Mouse (Mus musculus) testis, adult 2 months (tissue): ENCODE measurements at regions not wholly inside any gene's neighbourhood (a gene's known extent, or its start where the extent isn't known, plus 50 kb on each side); places are given as distances from the start of the nearest gene placed in this dataset.
"Not testable (repeated sequence)": the region's sequence is repeated elsewhere in the genome, so short reads cannot be mapped to it uniquely, and the experiment has no call there.

Experiments used
- H3K27ac ChIP-seq: fragments of 200-500 bp; 2 replicates; pipeline ENCODE4 v1.5.1; 2012; ENCODE audit warnings: low read depth, low read length; ENCODE audit not compliant: control insufficient read depth, insufficient read depth
- H3K27me3 ChIP-seq: fragments of 200-500 bp; 2 replicates; pipeline ENCODE4 v1.6.1; 2012; ENCODE audit warnings: mild to moderate bottlenecking, low read length, moderate library complexity; ENCODE audit not compliant: control insufficient read depth, insufficient read depth
- H3K36me3 ChIP-seq: fragments of 200-500 bp; 2 replicates; pipeline ENCODE4 v1.6.1; 2012; ENCODE audit warnings: mild to moderate bottlenecking, low read length; ENCODE audit not compliant: control insufficient read depth, insufficient read depth
- H3K4me1 ChIP-seq: fragments of 200-500 bp; 2 replicates; pipeline ENCODE4 v1.6.1; 2012; ENCODE audit warnings: low read length; ENCODE audit not compliant: control insufficient read depth, insufficient read depth
- H3K4me3 ChIP-seq: fragments of 200-500 bp; 2 replicates; pipeline ENCODE4 v1.5.1; 2012; ENCODE audit warnings: low read depth, mild to moderate bottlenecking, low read length, moderate library complexity, mixed read lengths; ENCODE audit not compliant: control insufficient read depth
- CTCF ChIP-seq: fragments of 200-500 bp; IDR thresholded peaks from 2 replicates; pipeline ENCODE4 v1.5.1; 2012; ENCODE audit warnings: low read depth, mild to moderate bottlenecking, inconsistent platforms, low read length, moderate library complexity; ENCODE audit not compliant: control insufficient read depth, insufficient read depth, insufficient replicate concordance
- POLR2A ChIP-seq: fragments of 200-500 bp; IDR thresholded peaks from 2 replicates; pipeline ENCODE4 v1.6.1; 2012; ENCODE audit warnings: low read depth, mild to moderate bottlenecking, inconsistent platforms, low read length, moderate library complexity; ENCODE audit not compliant: control insufficient read depth

DNA sequence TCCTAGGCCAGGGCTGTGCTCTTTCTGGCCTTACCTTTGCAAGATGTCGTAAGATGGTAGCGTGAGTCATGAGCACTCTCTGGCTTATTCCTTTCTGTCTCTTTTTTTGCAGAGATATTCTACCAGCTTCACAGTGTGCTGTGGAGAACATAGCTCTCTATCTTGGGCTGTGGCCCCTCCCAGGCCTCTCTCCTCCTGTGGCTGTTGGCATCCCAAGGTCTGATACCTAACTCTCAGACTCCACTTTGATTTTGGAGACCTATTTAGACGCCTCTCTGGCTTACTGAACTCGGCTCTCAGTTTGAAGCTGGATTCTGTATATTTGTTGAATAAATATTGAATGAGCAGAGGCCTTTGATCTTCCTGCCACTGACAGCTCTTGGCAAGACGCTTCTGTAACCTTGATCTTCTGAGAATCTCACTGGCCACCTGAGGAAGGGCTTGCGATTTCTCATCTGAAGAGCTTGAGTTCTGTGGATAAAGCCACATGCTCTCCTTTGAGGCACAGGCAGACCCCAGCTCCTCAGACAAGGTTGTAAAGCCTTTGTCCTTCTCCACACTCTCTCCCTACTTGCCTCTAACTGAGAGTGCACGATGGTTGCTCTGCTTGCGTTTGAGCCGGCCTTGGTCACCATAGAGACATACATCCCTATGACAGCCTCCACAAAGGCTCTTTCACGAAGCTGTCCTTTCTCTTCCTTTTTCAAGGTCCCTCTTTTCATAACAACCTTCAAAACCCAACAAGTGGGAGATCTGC lies 323.7 kb downstream of the Eipr1 start:
- Histone ChIP-seq H3K27me3 (no peaks in the 10 kb centered on the region), H3K36me3 (no peaks in the 10 kb centered on the region), H3K27ac (no peak overlapping the region), H3K4me1 (no peaks in the 10 kb centered on the region), H3K4me3 (no peak overlapping the region)
- TF ChIP-seq CTCF (no peak), POLR2A (no peak)

- TF ChIP-seq CTCF (no peak), POLR2A (no peak)
Measured at GRCm38 (mm10) chr12:29076606-29077005, 325.0 kb downstream of the Eipr1 start.

DNA sequence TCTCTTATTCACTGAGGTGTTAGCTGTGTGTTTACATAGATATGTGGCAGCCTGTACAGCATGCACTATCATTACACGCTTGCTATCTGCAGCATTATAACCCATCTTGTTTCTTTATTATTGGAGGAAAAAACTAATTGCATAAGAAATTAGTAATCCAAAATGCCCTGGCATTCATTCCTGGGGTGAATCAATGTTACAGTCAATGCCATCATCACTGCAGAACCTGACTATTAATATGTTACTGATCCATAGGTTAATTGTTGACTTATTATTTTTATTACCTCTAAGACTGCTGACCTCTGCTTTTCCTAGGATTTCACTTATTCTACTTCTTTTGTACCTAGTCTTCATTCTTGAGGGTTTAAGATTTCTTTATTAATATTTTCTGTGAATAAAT lies 327.4 kb downstream of the Eipr1 start:
- no peak for TF ChIP-seq CTCF
- no peak for TF ChIP-seq POLR2A
- no peaks in the 10 kb centered on the region for H3K4me1 ChIP-seq
- no peak overlapping the region for H3K27ac ChIP-seq
- H3K4me3 ChIP-seq: no peak overlapping the region
- no peaks in the 10 kb centered on the region for H3K27me3 ChIP-seq
- no peaks in the 10 kb centered on the region for H3K36me3 ChIP-seq

More at GRCm38 (mm10) chr12:29076606-29077005, 325.0 kb downstream of the Eipr1 start:
- Histone ChIP-seq H3K4me1 (no peaks in the 10 kb centered on the region), H3K27me3 (no peaks in the 10 kb centered on the region), H3K4me3 (no peak overlapping the region), H3K27ac (no peak overlapping the region), H3K36me3 (no peaks in the 10 kb centered on the region)

GRCm38 (mm10) chr12:29083426-29084221 lies 332.0 kb downstream of the Eipr1 start:
- Histone ChIP-seq H3K27ac (no peak overlapping the region), H3K4me3 (no peak overlapping the region)

DNA sequence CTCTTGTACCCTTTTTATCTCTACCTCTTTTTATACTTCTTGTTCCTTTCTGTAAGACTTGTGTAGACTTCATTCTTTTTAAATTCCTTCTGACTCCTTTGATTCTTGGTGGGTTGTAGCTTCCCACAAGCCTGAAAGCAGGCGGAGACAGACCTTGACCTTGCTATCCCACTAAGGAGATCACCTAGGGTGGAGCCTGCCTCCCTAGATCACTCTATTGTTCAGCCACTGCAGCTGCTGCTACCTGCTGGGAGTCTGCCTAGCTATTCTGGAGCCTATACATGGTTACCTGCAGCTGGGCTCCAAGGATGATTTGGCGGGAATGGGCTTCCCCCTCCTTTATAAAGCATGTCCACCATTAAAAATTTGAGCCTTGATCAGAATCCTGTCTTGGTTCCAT lies 335.6 kb downstream of the Eipr1 start:
- not testable (repeated sequence) for H3K27me3 ChIP-seq, H3K27ac ChIP-seq, H3K4me3 ChIP-seq, H3K4me1 ChIP-seq, H3K36me3 ChIP-seq

More at GRCm38 (mm10) chr12:29083426-29084221, 332.0 kb downstream of the Eipr1 start:
- no peaks in the 10 kb centered on the region for H3K27me3 ChIP-seq
- no peak for TF ChIP-seq CTCF
- no peak for TF ChIP-seq POLR2A
- no peaks in the 10 kb centered on the region for H3K4me1 ChIP-seq
- H3K36me3 ChIP-seq: no peaks in the 10 kb centered on the region

DNA sequence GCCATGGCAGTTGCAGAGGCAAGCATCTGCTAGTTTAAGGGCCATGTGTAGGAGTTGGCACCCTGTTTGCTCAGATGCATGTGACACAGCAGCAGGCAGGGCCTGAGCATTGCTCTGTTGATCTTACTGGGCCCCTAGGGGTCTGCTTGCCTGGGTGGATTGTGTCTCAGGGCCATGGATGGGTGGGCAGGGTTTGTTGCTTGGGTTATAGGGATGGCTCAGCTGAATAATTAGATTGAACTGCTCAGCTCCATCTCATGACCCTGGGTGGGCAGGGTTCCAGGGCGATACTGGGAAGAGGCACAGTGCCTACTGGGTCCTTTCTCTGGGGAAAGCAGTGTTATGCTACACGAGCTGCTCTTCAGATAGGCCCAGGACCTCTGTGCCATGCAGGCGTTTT lies 338.0 kb downstream of the Eipr1 start:
- Histone ChIP-seq H3K4me1 (no peaks in the 10 kb centered on the region), H3K36me3 (no peaks in the 10 kb centered on the region), H3K27ac (no peak overlapping the region), H3K4me3 (no peak overlapping the region), H3K27me3 (no peaks in the 10 kb centered on the region)
- no peak for TF ChIP-seq POLR2A
- no peak for TF ChIP-seq CTCF

GRCm38 (mm10) chr12:29090451-29090850 lies 338.8 kb downstream of the Eipr1 start:
- Histone ChIP-seq H3K27me3 (no peaks in the 10 kb centered on the region), H3K4me1 (no peaks in the 10 kb centered on the region), H3K27ac (no peak overlapping the region), H3K4me3 (no peak overlapping the region), H3K36me3 (no peaks in the 10 kb centered on the region)
- no peak for TF ChIP-seq CTCF
- no peak for TF ChIP-seq POLR2A
